Mouse (Mus musculus): ENCODE measurements around the gene Negr1.

- TF ChIP-seq CTCF (IDR thresholded peaks at IDR 0.05; ENCODE audit: low read depth) (no peak), EP300 (IDR thresholded peaks at IDR 0.05; ENCODE audit: low read depth) (no peak)
Measured at GRCm38 (mm10) chr3:156968764-156969163, 407.2 kb downstream of the Negr1 start.

Measured in liver, postnatal 0 days (tissue).